Mouse (Mus musculus) embryonic fibroblast, embryonic 13.5 days (primary cell): ENCODE measurements around the gene H2-M10.5. TPM values are rescaled to one million over a fixed set of nuclear protein-coding genes. Genes with fewer than 3 reads are reported as not detected.

Experiments used
- H3K27ac ChIP-seq: 2 replicates; pipeline ENCODE4 v1.5.1; 2012; ENCODE audit warnings: low read length, control low read depth, inconsistent platforms; ENCODE audit not compliant: insufficient read depth
- H3K4me1 ChIP-seq: 2 replicates; pipeline ENCODE4 v1.6.1; 2011; ENCODE audit warnings: low read length; ENCODE audit not compliant: control insufficient read depth, insufficient read depth
- H3K4me3 ChIP-seq: 2 replicates; pipeline ENCODE4 v1.5.1; 2011; ENCODE audit warnings: mild to moderate bottlenecking, control low read depth, low read length; ENCODE audit not compliant: insufficient read depth
- CTCF ChIP-seq: IDR thresholded peaks from 2 replicates; pipeline ENCODE4 v1.5.1; 2011; ENCODE audit warnings: mild to moderate bottlenecking, control low read depth, low read length, moderate library complexity, borderline replicate concordance; ENCODE audit not compliant: insufficient read depth
- POLR2A ChIP-seq: IDR thresholded peaks from 2 replicates; pipeline ENCODE4 v1.6.1; 2011; ENCODE audit warnings: low read depth, mild to moderate bottlenecking, control low read depth, low read length, moderate library complexity
- polyA plus RNA-seq: library from polyadenylated mRNA; stranded (reverse); fragments of >200 nt; gene quantifications from 2 replicates; pipeline ENCODE4 v1.2.4, GENCODE M21; 2011; ENCODE audit warnings: low read depth; ENCODE audit not compliant: missing spikeins, insufficient read length

Gene H2-M10.5
- polyA plus RNA-seq, 1 experiment, result not detected

GRCm38 (mm10) chr17:36824005-36824404 lies 51.3 kb downstream of the H2-M10.5 start:
- H3K4me1 ChIP-seq, result no peaks in the 10 kb centered on the region; the same call in 1 of the 2 replicates
- TF ChIP-seq CTCF (peak; percentile 78; the same call in 1 of the 2 replicates), POLR2A (no peak)
- H3K27ac ChIP-seq, result no peak overlapping the region
- no peak overlapping the region for H3K4me3 ChIP-seq

GRCm38 (mm10) chr17:36825525-36825924 lies 52.8 kb downstream of the H2-M10.5 start:
- H3K4me3 ChIP-seq, result no peak overlapping the region
- no peaks in the 10 kb centered on the region; the same call in 1 of the 2 replicates for H3K4me1 ChIP-seq
- TF ChIP-seq POLR2A (no peak), CTCF (no peak)
- no peak overlapping the region for H3K27ac ChIP-seq

Other genes starting within 250 kb of the H2-M10.5 start
- gene H2-M11, start 225.8 kb upstream of the H2-M10.5 start, polyA plus RNA-seq, result not detected in 2 replicates
- 0.97 and 2.9 TPM in 2 replicates for gene H2-M9, start 130.2 kb upstream of the H2-M10.5 start, polyA plus RNA-seq
- not detected in 2 replicates for gene H2-M1, start 100.7 kb upstream of the H2-M10.5 start, polyA plus RNA-seq
- not detected in 2 replicates for gene H2-M10.6, start 39.3 kb downstream of the H2-M10.5 start, polyA plus RNA-seq
- 46.6 and 49.5 TPM in 2 replicates for gene Trim26, start 64.2 kb downstream of the H2-M10.5 start, polyA plus RNA-seq
- not detected in 2 replicates for gene Trim15, start 94.3 kb downstream of the H2-M10.5 start, polyA plus RNA-seq
- gene Trim10, start 96.7 kb downstream of the H2-M10.5 start, polyA plus RNA-seq, result not detected in 2 replicates
- gene Trim40, start 117.2 kb downstream of the H2-M10.5 start, polyA plus RNA-seq, result not detected in 2 replicates
- not detected in 2 replicates for gene Trim31, start 125.2 kb downstream of the H2-M10.5 start, polyA plus RNA-seq
- 0.44 and 0.92 TPM in 2 replicates for gene Rnf39, start 170.0 kb downstream of the H2-M10.5 start, polyA plus RNA-seq
- 60.4 and 65.2 TPM in 2 replicates for gene Ppp1r11, start 178.8 kb downstream of the H2-M10.5 start, polyA plus RNA-seq
- 37.8 and 55.0 TPM in 2 replicates for gene Znrd1, start 185.6 kb downstream of the H2-M10.5 start, polyA plus RNA-seq
- 9.0 and 11.6 TPM in 2 replicates for gene Znrd1as, start 185.7 kb downstream of the H2-M10.5 start, polyA plus RNA-seq
- not detected in 2 replicates for gene 2410137M14Rik, start 208.3 kb downstream of the H2-M10.5 start, polyA plus RNA-seq
- gene H2-M5, start 216.6 kb downstream of the H2-M10.5 start, polyA plus RNA-seq, result 0.51 and 1.1 TPM in 2 replicates
- gene Zfp57, start 228.3 kb downstream of the H2-M10.5 start, polyA plus RNA-seq, result 67.2 and 80.0 TPM in 2 replicates